Mouse (Mus musculus): ENCODE measurements around the gene Ccdc59. TPM values are rescaled to one million over a fixed set of nuclear protein-coding genes. Genes with fewer than 3 reads are reported as not detected.

Gene Ccdc59
- total RNA-seq (2021): 10 to 100 TPM; 20.4 to 20.6 TPM
- long read RNA-seq, full-length matches to known transcripts: 28 of 29 reads
- long read RNA-seq, partial matches to known transcripts: 1 of 29 reads
- long read RNA-seq, other reads (novel, unspliced or antisense): 0 of 29 reads

GRCm38 (mm10) chr10:105840928-105841888 is at the start of gene Ccdc59, which contains the start of gene Mettl25:
Gene Ccdc59, plus strand, starts transcription at chr10:105841067.
Gene Mettl25, minus strand, starts transcription at chr10:105841380.
- DNase-seq (ENCODE audit: low spot score in 2 of 2): peak; percentile 97

GRCm38 (mm10) chr10:105793776-105794552 is 46.9 kb upstream of the Ccdc59 start:
- DNase-seq (ENCODE audit: low spot score in 2 of 2): no peak

- no peak for DNase-seq (ENCODE audit: low spot score in 2 of 2)
Measured at GRCm38 (mm10) chr10:105797250-105797924, 43.5 kb upstream of the Ccdc59 start.

- no peak for DNase-seq (ENCODE audit: low spot score in 2 of 2)
Measured at GRCm38 (mm10) chr10:105801147-105801546, 39.7 kb upstream of the Ccdc59 start.

GRCm38 (mm10) chr10:105802132-105802531 is 38.7 kb upstream of the Ccdc59 start:
- DNase-seq (ENCODE audit: low spot score in 2 of 2): no peak

GRCm38 (mm10) chr10:105803461-105803860 is 37.4 kb upstream of the Ccdc59 start:
- DNase-seq (ENCODE audit: low spot score in 2 of 2): no peak

GRCm38 (mm10) chr10:105806259-105807010 is 34.4 kb upstream of the Ccdc59 start:
- no peak for DNase-seq (ENCODE audit: low spot score in 2 of 2)

- DNase-seq (ENCODE audit: low spot score in 2 of 2): peak in 1 of 2 experiments; percentile 46
Measured at GRCm38 (mm10) chr10:105834627-105835228, 6.1 kb upstream of the Ccdc59 start.

- no peak for DNase-seq (ENCODE audit: low spot score in 2 of 2)
Measured at GRCm38 (mm10) chr10:105842574-105842973, 1.7 kb downstream of the Ccdc59 start.

- DNase-seq (ENCODE audit: low spot score in 2 of 2): no peak
Measured at GRCm38 (mm10) chr10:105850286-105850685, 9.4 kb downstream of the Ccdc59 start.

GRCm38 (mm10) chr10:105851136-105851535 is 10.3 kb downstream of the Ccdc59 start:
- DNase-seq (ENCODE audit: low spot score in 2 of 2): no peak

- peak in 1 of 2 experiments; percentile 41 for DNase-seq (ENCODE audit: low spot score in 2 of 2)
Measured at GRCm38 (mm10) chr10:105867312-105867711, 26.4 kb downstream of the Ccdc59 start.

Other genes starting within 250 kb of the Ccdc59 start
- gene Mettl25, start 313 bp downstream of the Ccdc59 start, total RNA-seq (2021): 1 to 10 TPM; 7.8 to 9.2 TPM

Data from layer of hippocampus, adult 18-20 months (tissue).